Mouse (Mus musculus) small intestine, adult 10 weeks (tissue): ENCODE data around the gene Specc1l. TPM values are rescaled to one million over a fixed set of nuclear protein-coding genes. Genes with fewer than 3 reads are reported as not detected.

Experiments
- polyA plus RNA-seq: library from polyadenylated mRNA; stranded (reverse); fragments of 350-450 nt; fragmentation: Illumina TruSeq; extraction: RNeasy Lipid Tissue Mini Kit (QIAGEN cat#74804); gene quantifications from one replicate; pipeline ENCODE4 v1.2.3, GENCODE M21; 2014; ENCODE audit warnings: low replicate concordance

Specc1l gene
- polyA plus RNA-seq, result 20.9 TPM

GRCm38 (mm10) chr10:75211807-75212645, at the start of gene Specc1l:
TSS of gene Specc1l (plus strand) at chr10:75212073.

DNA sequence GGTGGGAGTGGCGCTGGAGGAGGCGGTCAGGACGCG, 104.8 kb downstream of the Specc1l start, which contains the start of gene Adora2a:
Gene Adora2a, plus strand, starts transcription at position 6 of the 36 bp plus-strand sequence.

Other genes with a start within 250 kb of the Specc1l start
- 0.48 TPM for gene Gnaz, start 244.9 kb upstream of the Specc1l start, polyA plus RNA-seq
- gene Rsph14, start 179.5 kb upstream of the Specc1l start, polyA plus RNA-seq, result not detected
- 0.26 TPM for gene Rab36, start 175.0 kb upstream of the Specc1l start, polyA plus RNA-seq
- 23.2 TPM for gene Bcr, start 151.5 kb upstream of the Specc1l start, polyA plus RNA-seq
- gene Adora2a, start 104.8 kb downstream of the Specc1l start, polyA plus RNA-seq, result not detected
- gene Upb1, start 189.0 kb downstream of the Specc1l start, polyA plus RNA-seq, result 8.9 TPM